Mouse (Mus musculus): ENCODE measurements around the gene Gcc1. TPM values are rescaled to one million over a fixed set of nuclear protein-coding genes. Genes with fewer than 3 reads are reported as not detected.

Gcc1 gene
- total and polyA plus RNA-seq, 3 experiments: 5.2 to 11.2 (median 5.9) TPM

GRCm38 (mm10) chr6:28447937-28448336 is 19.7 kb upstream of the Gcc1 start:
- no peaks in the 10 kb centered on the region for H3K36me3 ChIP-seq (replicated peaks)
- H3K4me3 ChIP-seq (ENCODE audit: low read depth, low read length): no peak overlapping the region
- H3K27me3 ChIP-seq (ENCODE audit: insufficient read depth, low read length): peaks cover 41% of the 10 kb centered on the region
- no peak for DNase-seq (ENCODE audit: low spot score)
- no peaks in the 10 kb centered on the region for H3K9me3 ChIP-seq (replicated peaks)
- no peak for TF ChIP-seq TAL1 (conservative IDR thresholded peaks at IDR 0.05; ENCODE audit: low read depth, low read length)
- TF ChIP-seq CTCF (IDR thresholded peaks at IDR 0.05; ENCODE audit: low read depth, low read length): no peak
- TF ChIP-seq GATA2 (IDR thresholded peaks at IDR 0.05; ENCODE audit: borderline replicate concordance, low read depth, low read length): no peak
- TF ChIP-seq POLR2AphosphoS5 (IDR thresholded peaks at IDR 0.05; ENCODE audit: insufficient replicate concordance, low read depth, low read length): no peak
- TF ChIP-seq GATA1 (IDR thresholded peaks at IDR 0.05; ENCODE audit: borderline replicate concordance, low read length): no peak
- ATAC-seq (ENCODE audit: extremely low read depth, insufficient number of reproducible peaks, low FRiP score, poor library complexity, severe bottlenecking): no peak
- no peaks in the 10 kb centered on the region for H3K4me1 ChIP-seq (ENCODE audit: insufficient read depth, low read depth, low read length)

DNA sequence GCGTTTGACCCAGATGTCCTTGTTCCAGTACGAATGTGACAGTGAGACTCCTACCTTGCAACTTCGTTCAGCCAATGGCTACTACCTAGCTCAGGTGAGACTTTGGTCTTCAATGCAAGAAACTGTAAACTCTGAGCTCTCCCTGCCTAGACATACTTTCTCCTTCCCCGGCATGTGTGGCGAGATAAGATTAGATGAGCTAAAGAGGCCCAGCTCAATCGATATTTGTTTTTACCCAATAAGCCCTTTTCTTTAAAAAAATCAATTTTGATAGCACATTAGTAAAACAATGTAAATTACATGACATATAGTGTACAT is 3.3 kb upstream of the Gcc1 start:
- ATAC-seq (ENCODE audit: extremely low read depth, insufficient number of reproducible peaks, low FRiP score, poor library complexity, severe bottlenecking): no peak

DNA sequence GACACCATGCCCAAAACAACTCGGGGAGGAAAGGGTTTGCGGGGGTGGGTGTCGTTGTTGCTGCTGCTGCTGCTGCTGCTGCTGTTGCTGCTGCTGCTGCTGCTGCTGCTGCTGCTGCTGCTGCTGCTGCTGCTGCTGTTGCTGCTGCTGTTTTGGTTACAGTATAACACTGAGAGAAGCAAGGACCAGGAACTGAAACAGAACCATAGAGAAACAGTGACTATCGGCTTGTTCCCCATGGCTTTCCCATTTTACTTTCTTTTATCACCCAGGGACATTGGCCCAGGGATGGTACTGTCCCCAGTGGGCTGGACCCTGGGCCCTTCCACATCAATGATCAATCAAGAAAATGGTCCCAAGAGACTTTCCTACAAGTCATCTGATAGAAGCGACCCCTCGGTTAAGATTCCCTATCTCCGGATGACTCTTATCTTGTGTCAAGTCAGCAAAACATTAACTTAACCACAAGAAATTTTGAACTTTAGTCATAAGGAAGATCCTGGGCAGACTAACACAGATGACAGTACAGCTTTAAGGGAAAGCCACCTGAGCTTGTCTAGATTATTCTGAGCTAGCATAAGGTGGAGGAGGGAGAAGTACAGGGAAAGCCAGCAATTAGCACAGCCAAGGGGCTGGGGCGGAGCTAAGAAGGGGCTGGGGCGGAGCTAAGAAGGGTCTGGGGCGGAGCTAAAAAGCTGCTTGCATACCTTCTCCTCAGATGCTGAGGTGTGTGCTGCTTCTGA is 2.8 kb upstream of the Gcc1 start:
- DNase-seq (ENCODE audit: low spot score) (no peak), ATAC-seq (ENCODE audit: extremely low read depth, insufficient number of reproducible peaks, low FRiP score, poor library complexity, severe bottlenecking) (no peak)
- H3K27me3 ChIP-seq (ENCODE audit: insufficient read depth, low read length): peaks cover 22% of the 10 kb centered on the region
- no peaks in the 10 kb centered on the region for H3K9me3 ChIP-seq (replicated peaks)
- peaks cover 18% of the 10 kb centered on the region for H3K36me3 ChIP-seq (replicated peaks)
- H3K4me1 ChIP-seq (ENCODE audit: insufficient read depth, low read depth, low read length): peaks cover 4% of the 10 kb centered on the region; the same call in 1 of the 2 replicates
- H3K4me3 ChIP-seq (ENCODE audit: low read depth, low read length): no peak overlapping the region
- TF ChIP-seq TAL1 (conservative IDR thresholded peaks at IDR 0.05; ENCODE audit: low read depth, low read length) (no peak), GATA2 (IDR thresholded peaks at IDR 0.05; ENCODE audit: borderline replicate concordance, low read depth, low read length) (no peak), CTCF (IDR thresholded peaks at IDR 0.05; ENCODE audit: low read depth, low read length) (no peak), POLR2AphosphoS5 (IDR thresholded peaks at IDR 0.05; ENCODE audit: insufficient replicate concordance, low read depth, low read length) (no peak), GATA1 (IDR thresholded peaks at IDR 0.05; ENCODE audit: borderline replicate concordance, low read length) (no peak)

More for the DNA sequence above, 3.3 kb upstream of the Gcc1 start:
- DNase-seq (ENCODE audit: low spot score): no peak
- no peak overlapping the region for H3K4me3 ChIP-seq (ENCODE audit: low read depth, low read length)
- peaks cover 13% of the 10 kb centered on the region for H3K36me3 ChIP-seq (replicated peaks)
- H3K27me3 ChIP-seq (ENCODE audit: insufficient read depth, low read length): peaks cover 22% of the 10 kb centered on the region
- TF ChIP-seq TAL1 (conservative IDR thresholded peaks at IDR 0.05; ENCODE audit: low read depth, low read length): no peak
- no peak for TF ChIP-seq POLR2AphosphoS5 (IDR thresholded peaks at IDR 0.05; ENCODE audit: insufficient replicate concordance, low read depth, low read length)
- TF ChIP-seq GATA2 (IDR thresholded peaks at IDR 0.05; ENCODE audit: borderline replicate concordance, low read depth, low read length): no peak
- TF ChIP-seq CTCF (IDR thresholded peaks at IDR 0.05; ENCODE audit: low read depth, low read length): no peak
- no peak for TF ChIP-seq GATA1 (IDR thresholded peaks at IDR 0.05; ENCODE audit: borderline replicate concordance, low read length)
- peaks cover 4% of the 10 kb centered on the region; the same call in 1 of the 2 replicates for H3K4me1 ChIP-seq (ENCODE audit: insufficient read depth, low read depth, low read length)
- no peaks in the 10 kb centered on the region for H3K9me3 ChIP-seq (replicated peaks)

GRCm38 (mm10) chr6:28429870-28430269 is 1.7 kb upstream of the Gcc1 start:
- Histone ChIP-seq H3K4me3 (ENCODE audit: low read depth, low read length) (no peak overlapping the region), H3K36me3 (replicated peaks) (peaks cover 28% of the 10 kb centered on the region), H3K9me3 (replicated peaks) (no peaks in the 10 kb centered on the region), H3K27me3 (ENCODE audit: insufficient read depth, low read length) (peaks cover 13% of the 10 kb centered on the region), H3K4me1 (ENCODE audit: insufficient read depth, low read depth, low read length) (peaks cover 8% of the 10 kb centered on the region)
- DNase-seq (ENCODE audit: low spot score): no peak
- ATAC-seq (ENCODE audit: extremely low read depth, insufficient number of reproducible peaks, low FRiP score, poor library complexity, severe bottlenecking): no peak
- no peak for TF ChIP-seq GATA1 (IDR thresholded peaks at IDR 0.05; ENCODE audit: borderline replicate concordance, low read length)
- TF ChIP-seq TAL1 (conservative IDR thresholded peaks at IDR 0.05; ENCODE audit: low read depth, low read length): no peak
- TF ChIP-seq POLR2AphosphoS5 (IDR thresholded peaks at IDR 0.05; ENCODE audit: insufficient replicate concordance, low read depth, low read length): no peak
- no peak for TF ChIP-seq GATA2 (IDR thresholded peaks at IDR 0.05; ENCODE audit: borderline replicate concordance, low read depth, low read length)
- TF ChIP-seq CTCF (IDR thresholded peaks at IDR 0.05; ENCODE audit: low read depth, low read length): no peak

- TF ChIP-seq TAL1 (conservative IDR thresholded peaks at IDR 0.05; ENCODE audit: low read depth, low read length): no peak
- no peak for TF ChIP-seq GATA2 (IDR thresholded peaks at IDR 0.05; ENCODE audit: borderline replicate concordance, low read depth, low read length)
- TF ChIP-seq CTCF (IDR thresholded peaks at IDR 0.05; ENCODE audit: low read depth, low read length): no peak
- no peak for TF ChIP-seq POLR2AphosphoS5 (IDR thresholded peaks at IDR 0.05; ENCODE audit: insufficient replicate concordance, low read depth, low read length)
- no peak for TF ChIP-seq GATA1 (IDR thresholded peaks at IDR 0.05; ENCODE audit: borderline replicate concordance, low read length)
- ATAC-seq (ENCODE audit: extremely low read depth, insufficient number of reproducible peaks, low FRiP score, poor library complexity, severe bottlenecking) (no peak), DNase-seq (ENCODE audit: low spot score) (no peak)
- no peak within 1 kb of the TSS for H3K4me3 ChIP-seq (ENCODE audit: low read depth, low read length)
- H3K36me3 ChIP-seq (replicated peaks): peaks cover 34% of the 10 kb centered on the region
- H3K27me3 ChIP-seq (ENCODE audit: insufficient read depth, low read length): 0 out of 2 replicates have a peak, but pooled peaks cover 5% of the 10 kb centered on the region
- H3K4me1 ChIP-seq (ENCODE audit: insufficient read depth, low read depth, low read length): peaks cover 27% of the 10 kb centered on the region
- H3K9me3 ChIP-seq (replicated peaks): no peaks in the 10 kb centered on the region
Observed at GRCm38 (mm10) chr6:28427096-28427839, 922 bp downstream of the Gcc1 start, which contains the start of gene Fscn3. TSS of gene Fscn3 (plus strand) at chr6:28427789.

GRCm38 (mm10) chr6:28425019-28425418 is 3.2 kb downstream of the Gcc1 start:
- peaks cover 45% of the 10 kb centered on the region for H3K4me1 ChIP-seq (ENCODE audit: insufficient read depth, low read depth, low read length)
- H3K4me3 ChIP-seq (ENCODE audit: low read depth, low read length): no peak overlapping the region
- no peak for ATAC-seq (ENCODE audit: extremely low read depth, insufficient number of reproducible peaks, low FRiP score, poor library complexity, severe bottlenecking)
- no peak for DNase-seq (ENCODE audit: low spot score)
- peaks cover 43% of the 10 kb centered on the region for H3K36me3 ChIP-seq (replicated peaks)
- no peaks in the 10 kb centered on the region for H3K27me3 ChIP-seq (ENCODE audit: insufficient read depth, low read length)
- no peaks in the 10 kb centered on the region for H3K9me3 ChIP-seq (replicated peaks)
- TF ChIP-seq GATA2 (IDR thresholded peaks at IDR 0.05; ENCODE audit: borderline replicate concordance, low read depth, low read length) (no peak), POLR2AphosphoS5 (IDR thresholded peaks at IDR 0.05; ENCODE audit: insufficient replicate concordance, low read depth, low read length) (no peak), TAL1 (conservative IDR thresholded peaks at IDR 0.05; ENCODE audit: low read depth, low read length) (no peak), CTCF (IDR thresholded peaks at IDR 0.05; ENCODE audit: low read depth, low read length) (no peak)

All from G1E (cell line).